Mouse (Mus musculus) c-Kit-positive CD71-negative TER-119-negative erythroid progenitor cells, embryonic 14.5 days (primary cell): ENCODE results near the gene Cnpy1.

Source experiments
- DNase-seq: peaks from one replicate; pipeline ENCODE4 v3.0.0-alpha.2; 2013; ENCODE audit warnings: low read depth

Gene Cnpy1

GRCm38 (mm10) chr5:28245574-28245973 is at the start of gene Cnpy1:
TSS of gene Cnpy1 (minus strand) at chr5:28245806.
- DNase-seq = no peak

GRCm38 (mm10) chr5:28293990-28294389 is 48.4 kb upstream of the Cnpy1 start:
- DNase-seq = no peak

- no peak for DNase-seq
Measured at GRCm38 (mm10) chr5:28292281-28292680, 46.7 kb upstream of the Cnpy1 start.

- no peak for DNase-seq
Measured at GRCm38 (mm10) chr5:28291118-28291850, 45.7 kb upstream of the Cnpy1 start.

- DNase-seq = no peak
Measured at GRCm38 (mm10) chr5:28290630-28291029, 45.0 kb upstream of the Cnpy1 start.

- no peak for DNase-seq
Measured at GRCm38 (mm10) chr5:28289111-28289510, 43.5 kb upstream of the Cnpy1 start.

- no peak for DNase-seq
Measured at GRCm38 (mm10) chr5:28277279-28277678, 31.7 kb upstream of the Cnpy1 start.

GRCm38 (mm10) chr5:28272836-28273235 is 27.2 kb upstream of the Cnpy1 start:
- no peak for DNase-seq

- DNase-seq = peak; percentile 23
Measured at GRCm38 (mm10) chr5:28269469-28269991, 23.9 kb upstream of the Cnpy1 start.

GRCm38 (mm10) chr5:28267576-28267975 is 22.0 kb upstream of the Cnpy1 start:
- DNase-seq = no peak

- DNase-seq = no peak
Measured at GRCm38 (mm10) chr5:28265653-28266052, 20.0 kb upstream of the Cnpy1 start.

GRCm38 (mm10) chr5:28263852-28264251 is 18.2 kb upstream of the Cnpy1 start:
- DNase-seq = no peak

GRCm38 (mm10) chr5:28262070-28262469 is 16.5 kb upstream of the Cnpy1 start:
- no peak for DNase-seq

GRCm38 (mm10) chr5:28259939-28260338 is 14.3 kb upstream of the Cnpy1 start:
- no peak for DNase-seq

GRCm38 (mm10) chr5:28259385-28259784 is 13.8 kb upstream of the Cnpy1 start:
- no peak for DNase-seq

- no peak for DNase-seq
Measured at GRCm38 (mm10) chr5:28257816-28258215, 12.2 kb upstream of the Cnpy1 start.

GRCm38 (mm10) chr5:28252999-28253398 is 7.4 kb upstream of the Cnpy1 start:
- DNase-seq = no peak

GRCm38 (mm10) chr5:28252260-28252659 is 6.7 kb upstream of the Cnpy1 start:
- DNase-seq = no peak

GRCm38 (mm10) chr5:28251211-28251764 is 5.7 kb upstream of the Cnpy1 start:
- no peak for DNase-seq

GRCm38 (mm10) chr5:28250479-28250878 is 4.9 kb upstream of the Cnpy1 start:
- no peak for DNase-seq

- DNase-seq = no peak
Measured at GRCm38 (mm10) chr5:28245121-28245520, 485 bp downstream of the Cnpy1 start.

GRCm38 (mm10) chr5:28243501-28244177 is 2.0 kb downstream of the Cnpy1 start:
- DNase-seq = no peak

GRCm38 (mm10) chr5:28241423-28241822 is 4.2 kb downstream of the Cnpy1 start:
- DNase-seq = no peak
